Mouse (Mus musculus) midbrain, postnatal 0 days (tissue): ENCODE results near the gene Slc30a3. TPM values are rescaled to one million over a fixed set of nuclear protein-coding genes. Genes with fewer than 3 reads are reported as not detected.
A peak's percentile ranks its signal among the peaks of the same experiment; 100 is the strongest.

Experiments used
- ATAC-seq: fragments of 200-750 bp; cut with Nextera tagmentation; 2 replicates; pipeline ENCODE4 v1.8.0; 2017; ENCODE audit warnings: moderate number of reproducible peaks, mild to moderate bottlenecking, moderate TSS enrichment, moderate library complexity; ENCODE audit not compliant: low FRiP score
- DNase-seq: peaks from one replicate; pipeline ENCODE4 v3.0.0-alpha.2; 2015; ENCODE audit warnings: low spot score
- H3K27ac ChIP-seq: fragments of 300-500 bp; sonication (generic); 2 replicates; pipeline ENCODE4 v1.5.1; 2014; ENCODE audit warnings: low read depth, mild to moderate bottlenecking, low read length, mixed read lengths
- H3K27me3 ChIP-seq: fragments of 300-500 bp; sonication (generic); 2 replicates; pipeline ENCODE4 v1.6.1; 2014; ENCODE audit warnings: low read length, control low read depth, mixed read lengths; ENCODE audit not compliant: insufficient read depth
- H3K36me3 ChIP-seq: fragments of 300-500 bp; sonication (generic); 2 replicates; pipeline ENCODE4 v1.6.1; 2014; ENCODE audit warnings: low read length, control low read depth, mixed read lengths; ENCODE audit not compliant: insufficient read depth
- H3K4me1 ChIP-seq: fragments of 300-500 bp; sonication (generic); 2 replicates; pipeline ENCODE4 v1.6.1; 2014; ENCODE audit warnings: mild to moderate bottlenecking, control low read depth, antibody characterized with exemption, low read length, mixed read lengths; ENCODE audit not compliant: insufficient read depth
- H3K4me2 ChIP-seq: fragments of 300-500 bp; sonication (generic); 2 replicates; pipeline ENCODE4 v1.6.1; 2014; ENCODE audit warnings: low read depth, mild to moderate bottlenecking, low read length, mixed read lengths; ENCODE audit not compliant: poor library complexity, severe bottlenecking
- H3K4me3 ChIP-seq: fragments of 300-500 bp; sonication (generic); 2 replicates; pipeline ENCODE4 v1.5.1; 2014; ENCODE audit warnings: low read depth, mild to moderate bottlenecking, low read length, moderate library complexity
- H3K9ac ChIP-seq: fragments of 300-500 bp; sonication (generic); replicated peaks from 2 replicates; pipeline ENCODE4 v1.6.1; 2014; ENCODE audit warnings: mild to moderate bottlenecking, low read length, moderate library complexity, mixed read lengths; ENCODE audit not compliant: poor library complexity, severe bottlenecking
- H3K9me3 ChIP-seq: fragments of 300-500 bp; sonication (generic); 2 replicates; pipeline ENCODE4 v1.6.1; 2016; ENCODE audit warnings: low read length, control low read depth
- CTCF ChIP-seq: IDR thresholded peaks from 2 replicates; pipeline ENCODE4 v1.5.1; 2016; ENCODE audit warnings: antibody characterized with exemption, mild to moderate bottlenecking
- WGBS: fragments of 180-500 bp; shearing (Covaris S2); extraction: QIAGEN DNeasy Blood & Tissue Kit; methylation state at CpG from one replicate; pipeline ENCODE4 v1.1.7; 2014; 5-methylcytosine and 5-hydroxymethylcytosine counted together
- polyA plus RNA-seq: library from polyadenylated mRNA; unstranded; fragments of >200 nt; fragmentation: Nextera tagmentation; extraction: Ambion mirVana; gene quantifications from 2 replicates; pipeline ENCODE4 v1.2.1, GENCODE M21; 2015
- total RNA-seq: library from RNA; depleted of rRNA; stranded (reverse); fragments of >200 nt; gene quantifications from 2 replicates; pipeline ENCODE4 v1.2.3, GENCODE M21; 2014

The Slc30a3 gene
- total and polyA plus RNA-seq, 2 experiments from 2014 or later = 14.0 to 24.1 TPM

DNA sequence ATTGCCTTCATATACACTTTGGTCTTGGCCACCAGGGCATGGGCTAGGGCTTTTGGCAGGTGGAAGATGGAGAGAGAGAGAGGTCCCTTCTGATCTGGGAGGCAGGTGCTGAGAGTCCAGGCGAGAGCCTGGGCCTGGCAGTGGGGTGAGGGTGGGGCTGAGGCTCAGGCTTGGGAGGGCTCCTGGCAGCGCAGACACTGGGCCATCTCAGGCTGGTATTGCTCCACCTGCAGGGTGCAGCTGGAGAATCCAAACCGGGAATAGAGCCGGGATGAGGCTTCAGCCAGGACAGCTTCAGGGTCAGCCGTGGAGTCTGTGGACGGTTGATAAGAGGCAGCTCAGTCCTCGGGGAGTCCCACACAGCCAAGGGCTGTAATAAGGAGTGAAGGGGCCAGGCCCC, 21.4 kb downstream of the Slc30a3 start:
- H3K9ac ChIP-seq = no peak overlapping the region
- H3K4me2 ChIP-seq = no peak overlapping the region
- H3K36me3 ChIP-seq = no peaks in the 10 kb centered on the region
- peak; percentile 23 for TF ChIP-seq CTCF
- H3K27ac ChIP-seq = no peak overlapping the region
- no peaks in the 10 kb centered on the region for H3K9me3 ChIP-seq
- H3K27me3 ChIP-seq = peaks cover 10% of the 10 kb centered on the region
- no peak for ATAC-seq
- no peaks in the 10 kb centered on the region for H3K4me1 ChIP-seq
- H3K4me3 ChIP-seq = no peak overlapping the region
- no peak for DNase-seq
- 28% methylated on average over 7 of the region's 7 CpGs for WGBS

DNA sequence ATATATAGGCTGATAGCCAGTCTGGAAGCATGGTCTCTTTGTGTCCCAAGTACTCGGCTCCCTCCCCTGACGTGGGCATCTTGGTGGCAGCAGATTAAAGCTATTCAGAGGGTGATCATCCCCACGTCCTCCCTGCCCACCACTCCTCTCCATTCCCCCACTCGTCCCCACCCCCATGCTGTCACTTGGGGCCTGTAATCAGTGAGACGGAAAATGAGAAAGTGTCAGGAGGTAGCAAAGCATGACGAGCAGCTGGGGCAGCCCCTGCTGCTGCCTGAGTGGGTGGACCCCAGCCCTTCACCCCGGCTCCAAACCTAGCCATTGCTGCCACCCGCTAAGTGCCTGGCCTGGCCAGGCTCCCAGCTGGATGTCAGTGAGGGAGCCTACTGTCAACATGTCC, 24.1 kb downstream of the Slc30a3 start:
- no peak overlapping the region for H3K27ac ChIP-seq
- ATAC-seq (0 out of 2 replicates have a peak, but pooled peaks have one; percentile 11), DNase-seq (no peak)
- no peak for TF ChIP-seq CTCF
- no peaks in the 10 kb centered on the region for H3K27me3 ChIP-seq
- no peaks in the 10 kb centered on the region for H3K9me3 ChIP-seq
- H3K36me3 ChIP-seq = no peaks in the 10 kb centered on the region
- no peaks in the 10 kb centered on the region for H3K4me1 ChIP-seq
- H3K9ac ChIP-seq = no peak overlapping the region
- no peak overlapping the region for H3K4me3 ChIP-seq
- 8% methylated on average over 8 of the region's 8 CpGs for WGBS
- H3K4me2 ChIP-seq = no peak overlapping the region

DNA sequence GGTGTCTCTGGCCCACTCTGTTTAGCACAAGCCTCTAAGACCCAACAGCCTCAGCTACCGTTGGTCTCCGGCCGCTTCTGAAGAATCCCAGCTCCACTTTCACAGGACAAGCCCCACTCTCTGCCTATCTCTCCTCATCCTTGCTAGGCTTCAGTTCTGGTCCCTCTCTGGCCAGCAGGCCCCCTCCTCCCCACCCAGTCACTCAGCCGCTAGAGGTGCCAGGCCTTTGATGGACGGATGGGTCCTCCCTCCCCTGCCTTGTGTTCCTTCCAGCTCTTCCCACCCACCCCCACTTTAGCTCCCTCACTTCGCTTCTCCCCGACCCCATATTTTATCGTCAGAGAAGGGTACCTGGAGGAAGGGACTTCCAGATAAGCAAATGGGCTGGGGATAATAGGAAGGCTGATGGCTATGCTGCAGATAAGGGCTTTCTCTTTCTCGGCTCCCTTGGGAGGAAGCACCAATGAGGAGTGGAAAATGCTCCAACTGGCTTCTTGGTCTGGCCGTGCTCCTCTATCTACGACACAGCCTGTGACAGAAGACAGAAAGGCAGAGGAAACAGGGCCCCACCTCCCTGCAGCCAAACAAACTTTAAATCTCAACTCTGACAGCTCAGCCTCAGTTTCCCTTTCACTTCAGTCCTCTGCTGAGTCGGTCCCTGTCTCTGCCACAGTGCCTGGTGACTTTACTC, 25.0 kb downstream of the Slc30a3 start:
- Histone ChIP-seq H3K4me2 (no peak overlapping the region), H3K9me3 (no peaks in the 10 kb centered on the region), H3K4me3 (no peak overlapping the region), H3K27ac (no peak overlapping the region), H3K27me3 (no peaks in the 10 kb centered on the region), H3K9ac (no peak overlapping the region), H3K36me3 (peaks cover 7% of the 10 kb centered on the region), H3K4me1 (no peaks in the 10 kb centered on the region)
- DNase-seq = no peak
- no peak for ATAC-seq
- 32% methylated on average over 12 of the region's 12 CpGs for WGBS
- TF ChIP-seq CTCF = no peak

DNA sequence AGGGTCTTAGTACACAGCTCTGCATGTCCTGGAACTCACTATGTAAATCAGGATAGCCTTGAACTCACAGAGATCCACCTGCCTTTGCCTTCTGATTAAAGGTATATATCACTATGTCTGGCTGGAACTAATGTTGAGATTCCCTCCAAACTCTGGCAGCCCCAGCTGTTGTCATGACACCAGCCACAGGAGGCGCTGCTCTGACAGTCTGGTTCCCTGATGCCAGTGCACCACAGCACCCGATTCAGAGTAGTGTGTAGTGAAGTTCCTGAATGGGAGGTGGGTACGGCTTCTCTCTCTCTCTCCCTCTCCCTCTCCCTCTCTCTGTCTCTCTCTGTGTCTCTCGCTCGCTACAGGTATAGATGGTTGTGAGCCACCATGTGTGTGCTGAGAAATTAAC, 25.7 kb downstream of the Slc30a3 start:
- Histone ChIP-seq H3K4me3 (no peak overlapping the region), H3K4me2 (no peak overlapping the region), H3K9me3 (no peaks in the 10 kb centered on the region), H3K27ac (no peak overlapping the region), H3K27me3 (no peaks in the 10 kb centered on the region), H3K36me3 (peaks cover 15% of the 10 kb centered on the region), H3K9ac (no peak overlapping the region), H3K4me1 (no peaks in the 10 kb centered on the region)
- ATAC-seq = 0 out of 2 replicates have a peak, but pooled peaks have one; percentile 33
- peak; percentile 74 for DNase-seq
- peak; percentile 74 for TF ChIP-seq CTCF
- 9% methylated on average over 5 of the region's 5 CpGs for WGBS

DNA sequence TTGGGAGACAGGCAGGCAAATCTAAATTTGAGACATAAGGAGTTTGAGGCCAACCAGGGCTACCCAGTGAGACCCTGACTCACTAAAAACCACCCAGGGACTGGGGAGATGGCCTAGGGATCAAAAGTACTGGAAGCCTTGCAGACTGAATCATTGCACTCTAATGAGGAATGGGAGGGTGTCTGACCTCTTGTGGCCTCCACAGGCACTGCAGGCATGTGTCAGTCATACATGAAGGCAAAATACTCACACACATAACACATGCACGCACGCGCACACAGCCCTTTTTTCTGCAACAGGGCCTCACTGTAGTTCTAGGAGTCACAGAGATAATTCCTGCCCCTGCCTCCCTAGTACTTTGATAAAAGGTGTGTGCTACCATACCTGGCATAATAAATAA, 26.7 kb downstream of the Slc30a3 start:
- Histone ChIP-seq H3K9me3 (no peaks in the 10 kb centered on the region), H3K4me2 (no peak overlapping the region), H3K27ac (no peak overlapping the region), H3K9ac (no peak overlapping the region), H3K4me3 (no peak overlapping the region), H3K27me3 (no peaks in the 10 kb centered on the region), H3K4me1 (no peaks in the 10 kb centered on the region), H3K36me3 (peaks cover 24% of the 10 kb centered on the region)
- DNase-seq (peak; percentile 50), ATAC-seq (no peak)
- WGBS = 67% methylated on average over 3 of the region's 3 CpGs
- peak; percentile 79 for TF ChIP-seq CTCF

DNA sequence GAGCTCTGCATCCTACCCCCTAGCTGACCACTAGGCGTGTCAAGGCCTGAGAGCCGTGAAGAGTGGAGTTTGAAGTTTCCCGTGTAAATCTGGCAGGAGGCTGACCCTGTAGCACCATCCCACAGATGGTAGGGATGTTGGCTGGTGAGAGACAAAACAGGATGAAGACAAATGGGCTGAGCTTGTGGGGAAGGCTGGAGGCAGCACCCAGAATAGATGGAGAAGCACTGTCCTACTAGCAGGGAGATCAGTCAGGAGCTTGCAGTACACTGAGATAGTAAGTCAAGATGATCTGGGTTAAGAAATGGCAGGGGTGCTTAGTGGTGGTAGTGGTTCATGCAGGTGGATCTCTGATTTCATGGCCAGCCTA, 27.3 kb downstream of the Slc30a3 start:
- no peak overlapping the region for H3K27ac ChIP-seq
- H3K9me3 ChIP-seq = no peaks in the 10 kb centered on the region
- DNase-seq = no peak
- no peaks in the 10 kb centered on the region for H3K4me1 ChIP-seq
- no peak overlapping the region for H3K9ac ChIP-seq
- ATAC-seq = no peak
- H3K27me3 ChIP-seq = no peaks in the 10 kb centered on the region
- 62% methylated on average over 3 of the region's 3 CpGs for WGBS
- no peak overlapping the region for H3K4me3 ChIP-seq
- H3K4me2 ChIP-seq = no peak overlapping the region
- TF ChIP-seq CTCF = no peak
- peaks cover 30% of the 10 kb centered on the region for H3K36me3 ChIP-seq
